Mouse (Mus musculus): Measurements from ENCODE around the gene Slc3a2. TPM values are rescaled to one million over a fixed set of nuclear protein-coding genes. Genes with fewer than 3 reads are reported as not detected.

Gene Slc3a2
- polyA plus RNA-seq, 1 experiment from 2014 or later, result 123 TPM

DNA sequence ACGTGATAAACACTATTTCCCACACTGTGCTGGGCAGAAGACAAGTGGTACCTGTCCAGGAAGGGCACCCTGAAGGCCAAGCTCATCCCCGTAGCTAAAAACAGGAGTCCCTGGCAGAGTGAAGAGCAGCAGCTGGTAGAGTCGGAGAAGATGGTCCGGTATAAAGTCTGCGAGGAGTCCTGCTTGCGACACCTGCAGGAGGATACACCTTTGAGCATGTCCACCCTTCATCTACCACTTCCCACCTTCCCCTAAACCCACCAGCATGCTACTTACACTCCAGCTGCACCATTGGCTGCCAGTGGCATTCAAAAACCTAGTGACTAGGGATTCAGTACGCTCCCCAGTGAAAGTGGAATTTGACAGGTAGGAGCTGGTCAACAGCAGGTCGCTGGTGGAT lies 14.2 kb downstream of the Slc3a2 start:
- H3K4me1 ChIP-seq (replicated peaks; ENCODE audit: control insufficient read depth, insufficient read depth, low read length), result 0 out of 2 replicates have a peak, but pooled peaks cover 5% of the 10 kb centered on the region
- no peak overlapping the region for H3K4me2 ChIP-seq (replicated peaks; ENCODE audit: low read depth, low read length)
- peaks cover 8% of the 10 kb centered on the region for H3K36me3 ChIP-seq (ENCODE audit: control insufficient read depth, insufficient read depth, low read length)
- ATAC-seq (ENCODE audit: low FRiP score) (no peak), DNase-seq (ENCODE audit: low spot score) (no peak)
- H3K4me3 ChIP-seq (ENCODE audit: low read depth, low read length), result no peak overlapping the region
- 92% methylated on average over 8 of the region's 8 CpGs for WGBS
- no peak overlapping the region for H3K27ac ChIP-seq (ENCODE audit: low read depth, low read length)
- H3K9ac ChIP-seq (ENCODE audit: low read depth, low read length), result no peak overlapping the region
- H3K9me3 ChIP-seq (ENCODE audit: control insufficient read depth, low read length), result no peaks in the 10 kb centered on the region
- no peaks in the 10 kb centered on the region for H3K27me3 ChIP-seq (ENCODE audit: control insufficient read depth, insufficient read depth, low read length)

DNA sequence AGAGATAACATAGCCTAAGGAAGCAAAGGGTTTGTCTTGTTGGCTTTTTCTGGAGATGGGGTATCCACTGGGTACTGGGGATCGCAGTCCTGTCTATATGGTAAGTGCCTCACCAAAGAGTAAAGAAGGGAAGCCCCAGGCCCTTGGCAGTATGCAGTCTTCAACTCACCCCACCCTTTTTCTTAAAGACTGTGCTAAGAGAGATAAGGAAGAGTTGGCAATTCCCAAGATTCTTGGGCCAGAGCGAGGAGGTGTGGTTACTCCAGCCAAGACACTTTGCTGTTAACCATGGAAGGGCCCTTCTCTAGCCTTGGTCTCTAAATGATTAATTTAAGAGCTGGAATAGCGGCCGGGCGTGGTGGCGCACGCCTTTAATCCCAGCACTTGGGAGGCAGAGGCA lies 16.2 kb downstream of the Slc3a2 start:
- Histone ChIP-seq H3K4me2 (replicated peaks; ENCODE audit: low read depth, low read length) (no peak overlapping the region), H3K36me3 (ENCODE audit: control insufficient read depth, insufficient read depth, low read length) (peaks cover 8% of the 10 kb centered on the region), H3K4me1 (replicated peaks; ENCODE audit: control insufficient read depth, insufficient read depth, low read length) (0 out of 2 replicates have a peak, but pooled peaks cover 5% of the 10 kb centered on the region), H3K9ac (ENCODE audit: low read depth, low read length) (no peak overlapping the region), H3K4me3 (ENCODE audit: low read depth, low read length) (no peak overlapping the region), H3K27ac (ENCODE audit: low read depth, low read length) (no peak overlapping the region), H3K27me3 (ENCODE audit: control insufficient read depth, insufficient read depth, low read length) (no peaks in the 10 kb centered on the region), H3K9me3 (ENCODE audit: control insufficient read depth, low read length) (no peaks in the 10 kb centered on the region)
- ATAC-seq (ENCODE audit: low FRiP score), result no peak
- WGBS, result 97% methylated on average over 7 of the region's 7 CpGs
- DNase-seq (ENCODE audit: low spot score), result no peak

DNA sequence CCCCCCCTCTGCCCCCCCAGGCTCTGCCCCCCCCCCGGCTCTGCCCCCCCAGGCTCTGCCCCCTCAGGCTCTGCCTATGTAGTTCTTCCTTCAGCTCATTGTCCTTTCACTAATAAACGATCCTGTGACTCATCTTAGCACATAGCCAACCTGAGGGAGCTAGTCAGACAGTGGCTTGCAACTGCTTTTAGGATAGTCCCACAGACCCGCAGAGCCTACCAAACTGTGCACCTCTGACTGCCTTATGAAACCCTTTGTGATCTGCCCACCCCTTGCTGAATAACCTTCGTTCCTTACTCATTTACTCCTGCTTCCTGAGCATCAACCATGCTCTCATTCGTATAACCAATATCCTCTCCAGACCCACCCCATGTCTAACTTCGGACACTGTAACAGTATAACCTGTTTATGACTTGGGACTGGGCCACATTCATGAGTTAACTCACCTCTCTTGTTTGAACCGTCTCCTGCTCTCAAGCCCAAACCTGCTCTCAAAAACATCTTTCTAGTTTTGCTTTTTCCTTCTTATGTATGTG lies 17.0 kb downstream of the Slc3a2 start:
- no peak for ATAC-seq (ENCODE audit: low FRiP score)
- Histone ChIP-seq H3K4me1 (replicated peaks; ENCODE audit: control insufficient read depth, insufficient read depth, low read length) (no peaks in the 10 kb centered on the region), H3K4me3 (ENCODE audit: low read depth, low read length) (no peak overlapping the region), H3K9ac (ENCODE audit: low read depth, low read length) (no peak overlapping the region), H3K27ac (ENCODE audit: low read depth, low read length) (no peak overlapping the region), H3K4me2 (replicated peaks; ENCODE audit: low read depth, low read length) (no peak overlapping the region), H3K9me3 (ENCODE audit: control insufficient read depth, low read length) (no peaks in the 10 kb centered on the region), H3K36me3 (ENCODE audit: control insufficient read depth, insufficient read depth, low read length) (peaks cover 8% of the 10 kb centered on the region), H3K27me3 (ENCODE audit: control insufficient read depth, insufficient read depth, low read length) (no peaks in the 10 kb centered on the region)
- WGBS, result 92% methylated on average over 6 of the region's 7 CpGs
- no peak for DNase-seq (ENCODE audit: low spot score)

DNA sequence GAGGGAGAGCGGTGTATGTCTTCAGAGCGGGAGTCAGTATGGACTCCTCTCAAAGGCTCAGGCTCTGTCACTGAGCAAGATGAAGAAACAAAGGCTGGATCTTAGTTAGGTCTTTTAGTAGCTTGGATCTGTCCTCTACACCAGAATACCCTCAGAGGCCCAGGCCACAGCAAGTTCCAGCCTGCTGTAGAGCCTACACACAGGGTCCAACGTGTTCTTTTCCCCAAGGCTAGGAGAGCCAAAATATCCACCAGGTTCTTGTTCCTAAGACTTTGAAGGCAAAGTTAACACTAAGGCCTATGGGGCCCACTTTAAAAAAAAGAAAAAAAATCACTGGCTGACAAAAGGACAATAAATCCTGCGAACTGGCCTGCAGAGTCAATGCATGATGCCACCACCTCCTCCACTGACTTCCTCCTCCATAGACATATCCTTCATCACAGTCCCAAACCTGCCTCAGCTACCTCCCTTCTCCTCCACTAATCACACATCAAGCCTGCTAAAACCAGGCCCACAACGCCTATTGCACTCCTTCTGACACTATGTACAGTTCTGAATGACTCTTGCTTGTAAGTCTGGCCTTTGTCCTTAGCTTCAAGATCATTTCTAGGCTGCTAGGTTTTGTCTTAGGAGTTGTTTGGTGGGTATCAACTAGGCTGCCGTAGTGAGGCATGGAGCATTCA lies 18.0 kb downstream of the Slc3a2 start:
- Histone ChIP-seq H3K27me3 (ENCODE audit: control insufficient read depth, insufficient read depth, low read length) (no peaks in the 10 kb centered on the region), H3K9me3 (ENCODE audit: control insufficient read depth, low read length) (no peaks in the 10 kb centered on the region), H3K9ac (ENCODE audit: low read depth, low read length) (no peak overlapping the region), H3K27ac (ENCODE audit: low read depth, low read length) (no peak overlapping the region), H3K36me3 (ENCODE audit: control insufficient read depth, insufficient read depth, low read length) (peaks cover 8% of the 10 kb centered on the region), H3K4me2 (replicated peaks; ENCODE audit: low read depth, low read length) (no peak overlapping the region), H3K4me1 (replicated peaks; ENCODE audit: control insufficient read depth, insufficient read depth, low read length) (no peaks in the 10 kb centered on the region), H3K4me3 (ENCODE audit: low read depth, low read length) (no peak overlapping the region)
- DNase-seq (ENCODE audit: low spot score) (no peak), ATAC-seq (ENCODE audit: low FRiP score) (no peak)
- 77% methylated on average over 6 of the region's 6 CpGs for WGBS

DNA sequence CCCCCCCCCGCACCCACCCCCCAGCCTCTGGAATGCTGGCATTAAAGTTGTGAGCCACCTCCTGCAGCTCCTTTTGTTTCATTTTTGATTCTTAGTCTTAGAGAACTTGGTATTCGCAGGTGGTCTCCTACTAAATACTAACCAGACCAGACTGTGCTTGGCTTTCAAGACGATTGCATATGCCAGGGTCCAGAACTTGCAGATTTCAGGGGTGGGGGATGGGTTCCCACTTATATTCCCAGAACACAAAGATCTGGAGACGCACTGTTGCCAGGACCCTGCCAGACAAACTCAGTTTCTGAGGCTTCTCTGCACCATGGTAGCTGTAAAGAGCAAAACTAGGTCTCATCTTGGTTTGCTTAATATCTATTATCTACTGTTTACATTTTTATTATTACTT lies 19.6 kb downstream of the Slc3a2 start:
- Histone ChIP-seq H3K4me3 (ENCODE audit: low read depth, low read length) (no peak overlapping the region), H3K4me2 (replicated peaks; ENCODE audit: low read depth, low read length) (no peak overlapping the region), H3K9me3 (ENCODE audit: control insufficient read depth, low read length) (no peaks in the 10 kb centered on the region), H3K27me3 (ENCODE audit: control insufficient read depth, insufficient read depth, low read length) (no peaks in the 10 kb centered on the region), H3K9ac (ENCODE audit: low read depth, low read length) (no peak overlapping the region), H3K27ac (ENCODE audit: low read depth, low read length) (no peak overlapping the region), H3K4me1 (replicated peaks; ENCODE audit: control insufficient read depth, insufficient read depth, low read length) (no peaks in the 10 kb centered on the region), H3K36me3 (ENCODE audit: control insufficient read depth, insufficient read depth, low read length) (peaks cover 8% of the 10 kb centered on the region)
- no peak for DNase-seq (ENCODE audit: low spot score)
- ATAC-seq (ENCODE audit: low FRiP score), result no peak
- WGBS, result 54% methylated on average over 4 of the region's 4 CpGs

DNA sequence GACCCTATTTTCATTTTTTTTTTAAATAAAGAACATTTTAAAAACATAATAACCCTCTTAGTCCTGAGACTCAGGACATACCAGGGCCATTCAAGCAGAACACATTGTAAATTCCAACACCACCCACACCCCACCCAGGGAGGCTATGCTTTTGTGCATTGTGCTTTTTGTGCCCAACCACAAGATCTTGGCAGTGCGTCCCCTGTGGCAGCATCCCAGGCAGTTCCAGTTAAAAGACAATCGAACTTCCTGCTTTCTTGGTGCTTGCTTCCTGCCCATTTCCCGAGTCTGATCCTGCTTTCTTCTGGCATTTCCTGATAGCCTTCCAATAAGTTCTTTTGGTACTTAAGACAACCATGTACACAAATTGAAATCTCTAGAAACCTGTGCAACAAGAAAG lies 20.7 kb downstream of the Slc3a2 start:
- Histone ChIP-seq H3K9me3 (ENCODE audit: control insufficient read depth, low read length) (no peaks in the 10 kb centered on the region), H3K4me1 (replicated peaks; ENCODE audit: control insufficient read depth, insufficient read depth, low read length) (no peaks in the 10 kb centered on the region), H3K4me2 (replicated peaks; ENCODE audit: low read depth, low read length) (no peak overlapping the region), H3K36me3 (ENCODE audit: control insufficient read depth, insufficient read depth, low read length) (peaks cover under 1% of the 10 kb centered on the region; the same call in 1 of the 2 replicates), H3K4me3 (ENCODE audit: low read depth, low read length) (no peak overlapping the region), H3K9ac (ENCODE audit: low read depth, low read length) (no peak overlapping the region), H3K27ac (ENCODE audit: low read depth, low read length) (no peak overlapping the region), H3K27me3 (ENCODE audit: control insufficient read depth, insufficient read depth, low read length) (no peaks in the 10 kb centered on the region)
- no peak for ATAC-seq (ENCODE audit: low FRiP score)
- DNase-seq (ENCODE audit: low spot score), result no peak
- 53% methylated on average over 3 of the region's 3 CpGs for WGBS

DNA sequence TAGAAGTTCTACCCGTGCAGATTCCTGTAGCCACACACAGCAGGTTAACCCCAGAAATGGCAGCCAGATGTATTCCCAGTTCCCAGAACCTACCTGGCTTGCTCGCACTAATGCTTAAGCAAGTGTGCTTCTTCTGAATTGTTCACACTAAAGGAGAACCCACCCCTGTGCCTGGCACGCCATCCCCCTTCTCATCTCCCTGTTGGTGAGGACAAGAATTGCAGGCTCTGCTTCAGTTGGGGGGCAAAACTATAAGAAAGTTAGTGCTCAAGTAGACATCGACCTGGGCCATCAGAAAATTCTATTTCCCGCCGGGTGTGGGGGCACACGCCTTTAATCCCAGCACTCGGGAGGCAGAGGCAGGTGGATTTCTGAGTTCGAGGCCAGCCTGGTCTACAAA lies 23.5 kb downstream of the Slc3a2 start:
- DNase-seq (ENCODE audit: low spot score) (no peak), ATAC-seq (ENCODE audit: low FRiP score) (no peak)
- Histone ChIP-seq H3K4me1 (replicated peaks; ENCODE audit: control insufficient read depth, insufficient read depth, low read length) (no peaks in the 10 kb centered on the region), H3K4me2 (replicated peaks; ENCODE audit: low read depth, low read length) (no peak overlapping the region), H3K27me3 (ENCODE audit: control insufficient read depth, insufficient read depth, low read length) (no peaks in the 10 kb centered on the region), H3K9ac (ENCODE audit: low read depth, low read length) (no peak overlapping the region), H3K27ac (ENCODE audit: low read depth, low read length) (no peak overlapping the region), H3K36me3 (ENCODE audit: control insufficient read depth, insufficient read depth, low read length) (no peaks in the 10 kb centered on the region), H3K9me3 (ENCODE audit: control insufficient read depth, low read length) (no peaks in the 10 kb centered on the region), H3K4me3 (ENCODE audit: low read depth, low read length) (no peak overlapping the region)
- WGBS, result 80% methylated on average over 9 of the region's 9 CpGs

DNA sequence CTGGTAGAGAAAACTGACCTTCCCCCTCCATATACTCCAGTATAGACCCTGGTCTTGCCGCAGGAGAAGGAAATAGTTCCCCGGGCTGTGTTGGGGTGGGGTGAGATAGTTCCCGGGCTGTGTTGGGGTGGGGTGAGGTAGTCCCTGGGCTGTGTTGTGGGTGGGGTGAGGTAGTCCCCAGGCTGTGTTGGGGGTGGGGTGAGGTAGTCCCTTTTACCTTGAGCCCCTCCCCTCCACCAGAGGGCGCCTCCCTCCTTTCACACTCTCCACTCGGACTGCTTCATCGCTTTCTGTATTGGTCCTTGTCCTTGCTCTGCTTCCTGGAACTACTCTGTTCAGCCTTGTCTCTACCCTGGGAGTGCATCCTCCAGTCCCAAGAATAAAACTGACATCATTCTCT lies 27.8 kb downstream of the Slc3a2 start:
- ATAC-seq (ENCODE audit: low FRiP score) (no peak), DNase-seq (ENCODE audit: low spot score) (peak; percentile 36)
- H3K27me3 ChIP-seq (ENCODE audit: control insufficient read depth, insufficient read depth, low read length), result no peaks in the 10 kb centered on the region
- WGBS, result 50% methylated on average over 6 of the region's 6 CpGs
- H3K36me3 ChIP-seq (ENCODE audit: control insufficient read depth, insufficient read depth, low read length), result no peaks in the 10 kb centered on the region
- no peak overlapping the region for H3K9ac ChIP-seq (ENCODE audit: low read depth, low read length)
- H3K27ac ChIP-seq (ENCODE audit: low read depth, low read length), result no peak overlapping the region
- H3K9me3 ChIP-seq (ENCODE audit: control insufficient read depth, low read length), result no peaks in the 10 kb centered on the region
- no peak overlapping the region for H3K4me2 ChIP-seq (replicated peaks; ENCODE audit: low read depth, low read length)
- no peak overlapping the region for H3K4me3 ChIP-seq (ENCODE audit: low read depth, low read length)
- H3K4me1 ChIP-seq (replicated peaks; ENCODE audit: control insufficient read depth, insufficient read depth, low read length), result no peaks in the 10 kb centered on the region

DNA sequence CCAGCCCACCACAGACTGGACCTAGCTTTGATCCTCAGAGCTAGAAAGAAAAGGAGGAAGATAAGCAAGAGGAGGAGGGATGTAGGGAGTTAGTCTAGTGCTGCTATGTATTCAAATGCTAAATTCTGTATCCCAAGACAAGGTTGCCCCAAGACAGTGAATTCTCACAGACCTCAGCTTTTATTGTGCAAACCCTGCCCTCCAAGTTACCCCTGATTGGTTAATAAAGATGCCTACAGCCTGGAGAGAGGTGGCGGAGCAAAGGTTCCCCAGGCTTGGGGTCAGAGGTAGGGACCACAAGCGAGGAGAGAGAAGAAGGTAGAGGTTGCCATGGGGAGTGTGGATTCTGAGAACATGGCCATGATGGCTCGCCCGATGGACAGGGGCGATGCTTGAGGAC lies 30.4 kb downstream of the Slc3a2 start:
- no peak for DNase-seq (ENCODE audit: low spot score)
- WGBS, result 50% methylated on average over 5 of the region's 5 CpGs
- no peak overlapping the region for H3K9ac ChIP-seq (ENCODE audit: low read depth, low read length)
- no peak overlapping the region for H3K27ac ChIP-seq (ENCODE audit: low read depth, low read length)
- H3K4me2 ChIP-seq (replicated peaks; ENCODE audit: low read depth, low read length), result no peak overlapping the region
- no peak for ATAC-seq (ENCODE audit: low FRiP score)
- H3K4me1 ChIP-seq (replicated peaks; ENCODE audit: control insufficient read depth, insufficient read depth, low read length), result no peaks in the 10 kb centered on the region
- H3K4me3 ChIP-seq (ENCODE audit: low read depth, low read length), result no peak overlapping the region
- no peaks in the 10 kb centered on the region for H3K27me3 ChIP-seq (ENCODE audit: control insufficient read depth, insufficient read depth, low read length)
- no peaks in the 10 kb centered on the region for H3K9me3 ChIP-seq (ENCODE audit: control insufficient read depth, low read length)
- H3K36me3 ChIP-seq (ENCODE audit: control insufficient read depth, insufficient read depth, low read length), result no peaks in the 10 kb centered on the region
